Mouse (Mus musculus): ENCODE results near the gene Atp5c1. TPM values are rescaled to one million over a fixed set of nuclear protein-coding genes. Genes with fewer than 3 reads are reported as not detected.

The Atp5c1 gene
- total RNA-seq, 2 experiments from 2014 or later: 1,094 to 1,159 TPM

- no peak for DNase-seq
Observed at GRCm38 (mm10) chr2:10049456-10049855, 30.9 kb downstream of the Atp5c1 start.

DNA sequence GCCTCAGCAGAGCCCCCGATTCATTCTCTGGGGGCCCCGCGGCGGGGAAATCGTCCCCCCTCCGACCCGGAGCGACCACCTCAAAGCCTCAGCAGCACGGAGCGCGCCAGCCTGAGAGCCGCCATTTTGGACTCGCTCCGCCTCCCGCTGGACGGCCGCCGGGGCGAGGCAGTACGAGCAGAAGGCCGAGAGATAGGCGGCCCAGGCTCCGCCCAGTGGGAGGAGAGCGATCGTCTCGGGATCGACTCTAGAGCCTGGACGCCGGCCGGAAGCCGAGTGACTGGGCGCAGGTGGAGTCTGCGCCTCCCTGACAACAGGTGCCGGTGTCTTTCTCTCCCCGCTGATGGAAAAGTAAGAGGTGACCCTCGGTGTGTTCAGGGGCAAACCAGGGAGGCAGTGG is 31.8 kb downstream of the Atp5c1 start, which contains the start of gene Taf3:
Gene Taf3, minus strand, starts transcription at position 136 of the 400 bp plus-strand sequence.
- peak; percentile 95 for DNase-seq

GRCm38 (mm10) chr2:10047758-10048436 is 32.4 kb downstream of the Atp5c1 start:
- peak; percentile 31 for DNase-seq

DNA sequence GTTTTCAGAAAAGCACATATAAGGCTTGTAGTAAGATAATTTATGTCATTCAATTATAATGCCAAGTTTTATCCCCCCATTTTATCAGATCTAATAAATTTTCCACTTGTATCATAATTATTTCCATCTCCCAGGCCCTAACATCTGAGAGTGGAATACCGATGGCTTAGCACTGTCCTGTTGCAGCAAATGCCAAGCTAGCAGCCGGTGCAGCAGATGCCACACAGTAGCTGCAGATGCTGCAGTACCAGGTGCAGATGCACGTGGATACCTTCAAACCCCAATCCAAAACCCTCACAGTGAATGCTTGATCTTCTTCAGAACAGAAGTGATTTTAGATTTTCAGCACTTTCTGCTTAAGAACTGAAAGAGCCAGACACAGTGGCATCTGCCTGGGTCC is 45.3 kb downstream of the Atp5c1 start:
- no peak for DNase-seq

DNA sequence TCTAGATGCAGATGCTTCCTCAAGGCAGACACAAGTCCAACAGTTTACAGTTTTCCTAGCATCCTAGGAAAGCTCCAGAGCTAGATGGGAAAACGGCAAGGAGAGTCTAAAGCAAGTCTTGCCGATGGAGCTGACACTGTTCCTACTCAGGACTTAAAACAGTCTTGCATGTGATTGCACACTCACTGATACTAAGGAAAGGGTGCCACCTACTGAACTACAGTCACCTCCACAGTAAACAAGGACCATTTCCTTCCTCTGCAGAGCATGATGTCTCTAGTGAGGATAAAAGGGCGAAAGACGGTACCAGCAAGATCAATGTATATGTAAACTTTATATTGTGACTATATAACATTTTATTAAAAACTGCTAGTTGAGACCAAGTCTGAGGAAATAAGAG is 46.6 kb downstream of the Atp5c1 start:
- DNase-seq: no peak

- DNase-seq: no peak
Observed at GRCm38 (mm10) chr2:10029755-10030154, 50.6 kb downstream of the Atp5c1 start.

DNA sequence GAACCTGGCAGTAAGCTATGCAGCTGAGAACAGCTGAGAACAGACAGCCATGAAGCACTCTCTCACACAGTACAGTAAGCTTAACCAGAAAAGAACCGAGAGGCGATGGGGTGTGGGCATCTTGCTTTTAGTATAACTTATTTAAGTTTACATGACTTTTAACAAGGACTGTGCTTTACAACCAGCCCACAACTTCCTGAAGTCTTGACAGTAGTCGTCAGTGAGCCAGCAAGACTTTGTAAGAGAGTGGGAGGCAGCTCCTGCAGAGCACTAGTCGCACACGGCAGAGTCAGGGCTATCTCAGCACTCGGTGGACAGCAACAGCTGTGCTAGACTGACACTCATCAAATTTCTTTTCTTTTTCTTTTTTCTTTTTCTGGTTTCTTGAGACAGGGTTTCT is 56.0 kb downstream of the Atp5c1 start:
- DNase-seq: no peak

GRCm38 (mm10) chr2:10021296-10021695 is 59.0 kb downstream of the Atp5c1 start:
- DNase-seq: no peak

GRCm38 (mm10) chr2:10014951-10015635 is 65.2 kb downstream of the Atp5c1 start:
- DNase-seq: no peak

- peak; percentile 27 for DNase-seq
Observed at GRCm38 (mm10) chr2:10010263-10010909, 69.9 kb downstream of the Atp5c1 start.

- no peak for DNase-seq
Observed at GRCm38 (mm10) chr2:10009671-10010254, 70.5 kb downstream of the Atp5c1 start.

DNA sequence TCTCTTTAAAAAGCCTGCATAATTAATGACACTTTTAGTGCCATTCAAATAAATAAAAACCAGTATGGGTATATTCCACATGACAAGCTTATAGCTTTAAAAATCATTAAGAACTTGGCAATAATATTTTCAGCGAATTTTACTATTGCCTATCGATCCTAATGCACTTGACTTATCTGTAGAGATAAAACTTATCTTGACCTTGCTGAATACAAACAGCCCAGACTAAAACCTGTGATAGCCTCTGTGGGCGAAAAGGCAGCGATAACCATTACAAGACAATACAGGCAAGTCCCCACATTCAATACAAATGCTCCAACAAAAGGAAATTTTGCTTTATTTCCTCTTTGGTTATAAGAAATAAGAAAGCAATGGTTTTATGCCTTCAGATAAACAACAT is 71.7 kb downstream of the Atp5c1 start:
- no peak for DNase-seq

Other genes with a start within 250 kb of the Atp5c1 start
- not detected for gene 4930412O13Rik, start 199.3 kb downstream of the Atp5c1 start, total RNA-seq (2021)
- not detected for gene 9230102O04Rik, start 191.0 kb downstream of the Atp5c1 start, total RNA-seq (2021)
- 1 to 10 TPM; 1.0 to 1.1 TPM for gene Gata3, start 190.5 kb downstream of the Atp5c1 start, total RNA-seq (2021)
- 1 to 10 TPM; 8.4 to 8.6 TPM for gene Taf3, start 31.9 kb downstream of the Atp5c1 start, total RNA-seq (2021)
- 10 to 100 TPM in 1 of 2 experiments, 1 to 10 TPM in 1; 9.9 to 12.7 TPM for gene Kin, start 83 bp upstream of the Atp5c1 start, total RNA-seq (2021)
- under 1 TPM; 0.52 to 0.57 TPM for gene Itih2, start 50.9 kb upstream of the Atp5c1 start, total RNA-seq (2021)
- gene Itih5, start 73.1 kb upstream of the Atp5c1 start, total RNA-seq (2021): 10 to 100 TPM; 24.9 to 30.2 TPM

All from heart, postnatal 4 days (tissue).